Mouse (Mus musculus) ES-Bruce4 (cell line): ENCODE results near the gene Gcgr. TPM values are rescaled to one million over a fixed set of nuclear protein-coding genes. Genes with fewer than 3 reads are reported as not detected.
"Not testable (repeated sequence)": the region's sequence is repeated elsewhere in the genome, so short reads cannot be mapped to it uniquely, and the experiment has no call there.

Experiments used
- H3K27ac ChIP-seq: 2 replicates; pipeline ENCODE4 v1.5.1; 2012; ENCODE audit warnings: low read length, inconsistent platforms; ENCODE audit not compliant: insufficient read depth
- H3K27me3 ChIP-seq: 2 replicates; pipeline ENCODE4 v1.6.1; 2012; ENCODE audit warnings: mild to moderate bottlenecking, low read length, inconsistent platforms; ENCODE audit not compliant: control insufficient read depth, poor library complexity, insufficient read depth, severe bottlenecking
- H3K36me3 ChIP-seq: 2 replicates; pipeline ENCODE4 v1.6.1; 2012; ENCODE audit warnings: inconsistent platforms, mild to moderate bottlenecking, low read length, moderate library complexity; ENCODE audit not compliant: control insufficient read depth, poor library complexity, insufficient read depth, severe bottlenecking
- H3K4me1 ChIP-seq: one replicate; pipeline ENCODE4 v1.8.1; 2011; ENCODE audit warnings: low read length; ENCODE audit not compliant: control insufficient read depth, insufficient read depth
- H3K4me3 ChIP-seq: 2 replicates; pipeline ENCODE4 v1.5.1; 2011; ENCODE audit warnings: low read depth, mild to moderate bottlenecking, low read length
- H3K9ac ChIP-seq: 2 replicates; pipeline ENCODE4 v1.6.1; 2012; ENCODE audit warnings: low read depth, mild to moderate bottlenecking, inconsistent platforms; ENCODE audit not compliant: poor library complexity, severe bottlenecking
- H3K9me3 ChIP-seq: replicated peaks from 2 replicates; pipeline ENCODE4 v1.6.1; 2012; ENCODE audit warnings: mild to moderate bottlenecking, low read length, inconsistent platforms; ENCODE audit not compliant: control insufficient read depth, poor library complexity, insufficient read depth, severe bottlenecking
- CTCF ChIP-seq: IDR thresholded peaks from one replicate; pipeline ENCODE4 v1.8.1; 2011; ENCODE audit warnings: low read depth, low read length
- EP300 ChIP-seq: IDR thresholded peaks from 2 replicates; pipeline ENCODE4 v1.6.1; 2011; ENCODE audit warnings: low read depth, low read length; ENCODE audit not compliant: insufficient read depth
- POLR2A ChIP-seq: IDR thresholded peaks from one replicate; pipeline ENCODE4 v1.8.1; 2011; ENCODE audit warnings: low read length; ENCODE audit not compliant: insufficient read depth
- polyA plus RNA-seq: library from polyadenylated mRNA; stranded (reverse); fragments of >200 nt; gene quantifications from 2 replicates; pipeline ENCODE4 v1.2.4, GENCODE M21; 2011; ENCODE audit warnings: low read depth; ENCODE audit not compliant: missing spikeins, insufficient read depth, insufficient read length

Gene Gcgr
- polyA plus RNA-seq, 1 experiment, result not detected

- no peak for TF ChIP-seq EP300
- TF ChIP-seq POLR2A, result no peak
- TF ChIP-seq CTCF, result no peak
- Histone ChIP-seq H3K36me3 (no peaks in the 10 kb centered on the region), H3K4me3 (peak within 1 kb of the TSS; percentile 70), H3K4me1 (no peaks in the 10 kb centered on the region), H3K27me3 (no peaks in the 10 kb centered on the region), H3K9ac (peak within 1 kb of the TSS; percentile 81), H3K27ac (no peak within 1 kb of the TSS), H3K9me3 (no peaks in the 10 kb centered on the region)
These were observed 20.4 kb downstream of the Gcgr start, which contains the start of gene Ppp1r27 for GRCm38 (mm10) chr11:120550810-120551440. Gene Ppp1r27, minus strand, starts transcription at chr11:120551132.

DNA sequence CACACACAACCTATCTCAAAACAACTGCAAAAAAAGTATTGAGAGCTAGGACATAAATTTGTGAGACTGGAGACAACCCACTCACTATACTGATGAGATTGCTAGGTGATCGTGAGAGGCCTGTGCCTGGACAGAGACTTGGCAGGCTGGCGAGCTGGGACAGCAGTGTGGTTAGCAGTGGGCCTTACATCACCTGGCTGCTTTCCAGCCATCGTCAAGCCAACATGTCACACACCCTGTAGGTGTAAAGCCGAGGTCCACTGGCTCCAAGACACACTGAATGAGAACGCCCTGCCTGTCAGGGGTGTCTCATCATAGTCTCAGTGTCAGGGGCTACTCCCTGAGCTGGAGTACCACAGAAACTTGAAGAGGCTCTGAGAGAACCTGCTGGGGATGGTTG lies 22.2 kb downstream of the Gcgr start:
- Histone ChIP-seq H3K9ac (no peak overlapping the region), H3K27ac (no peak overlapping the region), H3K36me3 (no peaks in the 10 kb centered on the region), H3K27me3 (no peaks in the 10 kb centered on the region), H3K4me3 (no peak overlapping the region), H3K9me3 (no peaks in the 10 kb centered on the region), H3K4me1 (no peaks in the 10 kb centered on the region)
- TF ChIP-seq CTCF, result no peak
- TF ChIP-seq POLR2A, result no peak
- TF ChIP-seq EP300, result no peak

GRCm38 (mm10) chr11:120554834-120555233 lies 24.3 kb downstream of the Gcgr start:
- no peak overlapping the region for H3K4me3 ChIP-seq
- no peaks in the 10 kb centered on the region for H3K9me3 ChIP-seq
- TF ChIP-seq CTCF (no peak), EP300 (no peak), POLR2A (no peak)
- no peaks in the 10 kb centered on the region for H3K27me3 ChIP-seq
- no peak overlapping the region for H3K27ac ChIP-seq
- H3K36me3 ChIP-seq, result no peaks in the 10 kb centered on the region
- H3K4me1 ChIP-seq, result no peaks in the 10 kb centered on the region
- no peak overlapping the region for H3K9ac ChIP-seq

DNA sequence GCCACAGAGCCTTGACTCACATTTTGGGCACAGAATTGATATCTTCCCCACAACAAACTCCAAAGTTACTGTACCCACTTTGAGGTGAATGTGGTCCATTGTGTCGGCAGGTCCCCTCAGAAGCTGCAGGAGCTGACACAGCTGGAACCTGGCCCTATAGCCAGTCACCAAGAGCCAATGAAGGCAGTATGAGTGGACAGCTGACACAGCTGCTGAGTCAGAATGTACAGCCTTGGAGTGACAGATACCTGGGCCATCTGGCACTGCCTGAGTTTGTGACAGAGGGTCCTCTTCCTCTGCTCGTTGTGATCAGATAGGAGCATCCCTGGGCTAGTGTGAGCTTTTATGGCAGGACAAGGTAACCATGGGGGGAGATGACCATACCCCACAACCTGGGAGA lies 24.8 kb downstream of the Gcgr start:
- Histone ChIP-seq H3K36me3 (peaks cover 2% of the 10 kb centered on the region), H3K9me3 (no peaks in the 10 kb centered on the region), H3K27me3 (no peaks in the 10 kb centered on the region), H3K4me3 (no peak overlapping the region), H3K9ac (no peak overlapping the region), H3K4me1 (no peaks in the 10 kb centered on the region), H3K27ac (no peak overlapping the region)
- no peak for TF ChIP-seq CTCF
- no peak for TF ChIP-seq POLR2A
- no peak for TF ChIP-seq EP300

DNA sequence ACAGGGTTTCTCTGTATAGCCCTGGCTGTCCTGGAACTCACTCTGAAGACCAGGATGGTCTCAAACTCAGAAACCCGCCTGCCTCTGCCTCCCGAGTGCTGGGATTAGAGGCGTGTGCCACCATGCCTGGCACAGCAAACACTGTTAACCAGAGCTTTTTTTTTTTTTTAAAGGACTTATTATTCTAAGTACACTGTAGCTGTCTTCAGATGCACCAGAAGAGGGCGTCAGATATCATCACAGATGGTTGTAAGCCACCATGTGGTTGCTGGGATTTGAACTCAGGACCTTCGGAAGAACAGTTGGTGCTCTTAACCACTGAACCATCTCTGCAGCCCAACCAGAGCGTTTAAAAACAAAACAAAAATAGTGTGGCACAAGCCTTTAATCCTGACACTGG lies 28.3 kb downstream of the Gcgr start:
- H3K27ac ChIP-seq, H3K27me3 ChIP-seq, H3K9me3 ChIP-seq, H3K9ac ChIP-seq, H3K4me3 ChIP-seq, H3K4me1 ChIP-seq: not testable (repeated sequence)
- peaks cover 38% of the 10 kb centered on the region for H3K36me3 ChIP-seq

DNA sequence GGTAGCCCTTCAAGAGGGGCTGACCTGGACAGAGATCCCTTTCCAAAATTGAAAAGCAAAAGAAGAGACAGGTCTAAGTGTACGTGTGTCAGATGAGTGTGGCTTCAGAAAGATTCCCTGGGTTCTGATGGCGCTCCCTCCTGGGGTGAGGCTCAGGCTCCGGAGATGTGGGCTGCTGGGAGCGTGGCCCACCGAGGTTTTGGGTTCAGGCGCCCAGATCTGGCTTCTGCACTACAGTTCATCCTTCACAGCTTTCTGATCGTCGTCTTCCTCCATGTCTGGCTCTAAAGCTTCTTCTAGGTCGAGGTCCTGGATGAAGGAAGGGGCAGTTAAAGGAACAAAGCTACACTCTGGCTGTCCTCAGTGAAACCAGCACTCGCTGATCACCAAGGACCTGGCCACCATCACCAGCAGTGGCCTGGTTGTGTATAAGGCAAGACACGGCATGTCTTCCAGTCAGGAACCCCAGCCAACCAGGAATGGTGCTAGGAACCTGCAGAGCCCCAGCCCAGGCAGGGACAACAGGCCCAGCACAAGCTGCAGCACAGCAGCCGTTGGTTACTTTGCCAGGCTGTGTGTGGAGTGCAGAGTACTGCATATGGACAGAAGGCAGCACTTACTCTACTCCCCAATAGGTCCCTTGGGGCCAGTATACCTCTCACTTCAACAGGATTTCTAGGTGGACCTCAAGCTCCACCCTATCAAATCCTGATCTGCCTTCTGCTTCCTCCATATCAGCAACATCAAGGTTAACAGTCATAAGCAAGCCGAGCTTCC lies 30.6 kb downstream of the Gcgr start:
- no peak overlapping the region for H3K9ac ChIP-seq
- TF ChIP-seq CTCF, result no peak
- TF ChIP-seq EP300, result no peak
- no peak for TF ChIP-seq POLR2A
- peak overlapping the region; percentile 17; the same call in 1 of the 2 replicates for H3K27ac ChIP-seq
- H3K36me3 ChIP-seq, result peaks cover 59% of the 10 kb centered on the region
- no peaks in the 10 kb centered on the region for H3K4me1 ChIP-seq
- H3K27me3 ChIP-seq, result no peaks in the 10 kb centered on the region
- no peak overlapping the region for H3K4me3 ChIP-seq
- no peaks in the 10 kb centered on the region for H3K9me3 ChIP-seq
